Comparison of ENCODE assay signal across 22 mouse cellular contexts in genomic region chr4:31825438-31825830, GRCm38 (mm10).
DNase-seq lines count a peak whose midpoint lies in the region; TF ChIP-seq lines count a peak whose summit lies in the region.
"Had no signal": no experiment of that assay in that cellular context is flagged by ENCODE, and none has a peak within 500 bp of the region (broad histone marks: within the 10 kb centered on the region; RNA-seq: fewer than 3 reads in every experiment).

No protein-coding gene starts in this region.

- H3K9me3 ChIP-seq in heart, embryonic 10.5 days: 0 out of 2 replicates have a peak, but pooled peaks cover 3% of the 10 kb centered on the region
- H3K9me3 ChIP-seq: embryonic facial prominence, embryonic 12.5 days; liver, embryonic 15.5 days; midbrain, embryonic 12.5 days; neural tube, embryonic 13.5 days had no signal

- peak overlapping the region; percentile 80 for H3K27ac ChIP-seq in heart, embryonic 10.5 days
- no peak overlapping the region for H3K27ac ChIP-seq in heart, adult 2 months
- H3K27ac ChIP-seq in kidney, adult 2 months (ENCODE audit: insufficient read depth, low read depth, low read length): no peak overlapping the region
- H3K27ac ChIP-seq: embryonic facial prominence, embryonic 12.5 days; gastrocnemius, adult 2 months; hindbrain, embryonic 14.5 days; liver, embryonic 15.5 days; macrophage; midbrain, embryonic 12.5 days; neural tube, embryonic 13.5 days; stomach, postnatal 0 days had no signal

- intact Hi-C loops in heart, adult 2 months (cut with DNase I): no loop called here

- no peaks in the 10 kb centered on the region for H3K79me2 ChIP-seq in heart, adult 2 months (replicated peaks; ENCODE audit: control insufficient read depth, insufficient read depth, low read length)

- TF ChIP-seq POLR2A in heart, adult 2 months (IDR thresholded peaks at IDR 0.05; ENCODE audit: insufficient read depth, low read depth, low read length): no peak
- no peak for TF ChIP-seq POLR2A in kidney, adult 2 months (IDR thresholded peaks at IDR 0.05; ENCODE audit: low read depth, low read length)

- no peak for TF ChIP-seq CTCF in heart, adult 2 months (IDR thresholded peaks at IDR 0.05)
- TF ChIP-seq CTCF in kidney, adult 2 months (conservative IDR thresholded peaks at IDR 0.05; ENCODE audit: insufficient read depth, insufficient read length, low read depth, low read length): no peak

- H3K4me3 ChIP-seq in heart, embryonic 10.5 days: no peak overlapping the region
- H3K4me3 ChIP-seq in heart, adult 2 months: no peak overlapping the region
- no peak overlapping the region for H3K4me3 ChIP-seq in kidney, adult 2 months (ENCODE audit: insufficient read depth, low read depth, low read length)
- H3K4me3 ChIP-seq: erythroblast, embryonic 14.5 days; liver, embryonic 15.5 days; midbrain, embryonic 12.5 days; neural tube, embryonic 13.5 days had no signal

- H3K4me1 ChIP-seq in heart, embryonic 10.5 days: peaks cover 17% of the 10 kb centered on the region; the same call in 1 of the 2 replicates
- no peaks in the 10 kb centered on the region for H3K4me1 ChIP-seq in heart, adult 2 months (ENCODE audit: control insufficient read depth, insufficient read depth, low read length)
- peaks cover 3% of the 10 kb centered on the region; the same call in 1 of the 2 replicates for H3K4me1 ChIP-seq in kidney, adult 2 months (ENCODE audit: control insufficient read depth, insufficient read depth, low read length)
- H3K4me1 ChIP-seq: liver, embryonic 15.5 days had no signal

- DNase-seq in heart, embryonic 10.5 days (ENCODE audit: low spot score): no peak
- no peak for DNase-seq in heart, adult 2 months
- peak; percentile 15 for DNase-seq in kidney, adult 2 months
- no peak for DNase-seq in kidney, adult 11 months
- DNase-seq in NIH3T3 (ENCODE audit: low read depth): peak; percentile 3
- DNase-seq in embryo, embryonic 11 days: peak; percentile 34
- DNase-seq in adrenal gland, postnatal 14 days: no peak
- no peak for DNase-seq in cerebellum, adult 11-12 months
- DNase-seq: adrenal gland, adult 8-10 months; cerebellum, adult 11 months; cerebellum, postnatal 14 days; gastrocnemius, adult 2 months; right cerebral cortex, adult 18-20 months had no signal

- TF ChIP-seq EP300 in heart, adult 2 months (IDR thresholded peaks at IDR 0.05; ENCODE audit: insufficient read depth, low read depth, low read length): no peak

- no peak overlapping the region for H3K9ac ChIP-seq in heart, adult 2 months (ENCODE audit: low read depth, low read length)
- H3K9ac ChIP-seq: embryonic facial prominence, embryonic 12.5 days; hindbrain, embryonic 14.5 days; liver, embryonic 15.5 days; midbrain, embryonic 12.5 days; neural tube, embryonic 13.5 days had no signal

- H3K36me3 ChIP-seq in heart, embryonic 10.5 days: no peaks in the 10 kb centered on the region
- no peaks in the 10 kb centered on the region for H3K36me3 ChIP-seq in heart, adult 2 months (ENCODE audit: control insufficient read depth, insufficient read depth, low read length)
- H3K36me3 ChIP-seq in kidney, adult 2 months (ENCODE audit: control insufficient read depth, insufficient read depth, low read length): no peaks in the 10 kb centered on the region
- H3K36me3 ChIP-seq: embryonic facial prominence, embryonic 12.5 days; liver, embryonic 15.5 days; midbrain, embryonic 12.5 days; neural tube, embryonic 13.5 days had no signal

- 63% methylated on average over 3 of the region's 3 CpGs for WGBS in heart, embryonic 10.5 days
- WGBS in heart, adult 2 months: 79% methylated on average over 3 of the region's 3 CpGs
- 62% methylated on average over 3 of the region's 3 CpGs for WGBS in kidney, adult 2 months

- no peaks in the 10 kb centered on the region for H3K27me3 ChIP-seq in heart, embryonic 10.5 days (ENCODE audit: insufficient read depth, poor library complexity, severe bottlenecking)
- no peaks in the 10 kb centered on the region for H3K27me3 ChIP-seq in heart, adult 2 months (ENCODE audit: control insufficient read depth, insufficient read depth, low read length)
- H3K27me3 ChIP-seq in kidney, adult 2 months (replicated peaks; ENCODE audit: control insufficient read depth, insufficient read depth, low read length): no peaks in the 10 kb centered on the region
- H3K27me3 ChIP-seq: CH12.LX; embryonic facial prominence, embryonic 12.5 days; liver, embryonic 15.5 days; neural tube, embryonic 13.5 days had no signal

Comparison
In these comparisons a context has a peak if more than half of its experiments do, and no peak if none do; other contexts are left out.
1. DNase-seq: peak in kidney, adult 2 months (single experiment), NIH3T3 (single experiment) and embryo, embryonic 11 days (single experiment); none in heart, embryonic 10.5 days (single experiment), heart, adult 2 months (0 of 2), kidney, adult 11 months (single experiment), adrenal gland, postnatal 14 days (single experiment) and cerebellum, adult 11-12 months (single experiment).